Mouse (Mus musculus): ENCODE data around the gene Olfr330.

GRCm38 (mm10) chr11:58499290-58499689 lies 35.3 kb downstream of the Olfr330 start:
- TF ChIP-seq GATA1 (IDR thresholded peaks at IDR 0.05; ENCODE audit: borderline replicate concordance, low read length) (no peak), FLI1 (IDR thresholded peaks at IDR 0.05; ENCODE audit: low read length) (no peak)
